Mouse (Mus musculus): ENCODE results near the gene Ctns. TPM values are rescaled to one million over a fixed set of nuclear protein-coding genes. Genes with fewer than 3 reads are reported as not detected.
A peak's percentile ranks its signal among the peaks of the same experiment; 100 is the strongest.

Ctns gene
- polyA plus RNA-seq, 1 experiment from 2014 or later, result 19.0 TPM

- Histone ChIP-seq H3K36me3 (replicated peaks) (no peaks in the 10 kb centered on the region), H3K27ac (no peak overlapping the region), H3K4me2 (no peak overlapping the region), H3K27me3 (no peaks in the 10 kb centered on the region; the same call in 1 of the 2 replicates), H3K4me3 (replicated peaks) (no peak overlapping the region), H3K4me1 (no peaks in the 10 kb centered on the region), H3K9ac (no peak overlapping the region), H3K9me3 (no peaks in the 10 kb centered on the region)
- WGBS, result 80% methylated on average over 1 of the region's 1 CpGs
- no peak for ATAC-seq (ENCODE audit: low FRiP score)
These were observed 21.8 kb upstream of the Ctns start for GRCm38 (mm10) chr11:73220651-73221050.

- no peak overlapping the region for H3K27ac ChIP-seq
- H3K9me3 ChIP-seq, result no peaks in the 10 kb centered on the region
- no peak for ATAC-seq (ENCODE audit: low FRiP score)
- H3K4me3 ChIP-seq (replicated peaks), result no peak overlapping the region
- no peaks in the 10 kb centered on the region for H3K36me3 ChIP-seq (replicated peaks)
- no peak overlapping the region for H3K4me2 ChIP-seq
- H3K9ac ChIP-seq, result no peak overlapping the region
- H3K4me1 ChIP-seq, result no peaks in the 10 kb centered on the region
- peaks cover 6% of the 10 kb centered on the region; the same call in 1 of the 2 replicates for H3K27me3 ChIP-seq
- WGBS, result 68% methylated on average over 2 of the region's 2 CpGs
These were observed 20.8 kb upstream of the Ctns start for GRCm38 (mm10) chr11:73219671-73220070.

GRCm38 (mm10) chr11:73213956-73214355 is 15.1 kb upstream of the Ctns start:
- H3K27me3 ChIP-seq, result 0 out of 2 replicates have a peak, but pooled peaks cover 6% of the 10 kb centered on the region
- 85% methylated on average over 3 of the region's 3 CpGs for WGBS
- no peak overlapping the region for H3K9ac ChIP-seq
- H3K9me3 ChIP-seq, result no peaks in the 10 kb centered on the region
- no peak for ATAC-seq (ENCODE audit: low FRiP score)
- no peak overlapping the region for H3K4me2 ChIP-seq
- no peaks in the 10 kb centered on the region for H3K4me1 ChIP-seq
- no peak overlapping the region for H3K4me3 ChIP-seq (replicated peaks)
- no peaks in the 10 kb centered on the region for H3K36me3 ChIP-seq (replicated peaks)
- no peak overlapping the region for H3K27ac ChIP-seq

DNA sequence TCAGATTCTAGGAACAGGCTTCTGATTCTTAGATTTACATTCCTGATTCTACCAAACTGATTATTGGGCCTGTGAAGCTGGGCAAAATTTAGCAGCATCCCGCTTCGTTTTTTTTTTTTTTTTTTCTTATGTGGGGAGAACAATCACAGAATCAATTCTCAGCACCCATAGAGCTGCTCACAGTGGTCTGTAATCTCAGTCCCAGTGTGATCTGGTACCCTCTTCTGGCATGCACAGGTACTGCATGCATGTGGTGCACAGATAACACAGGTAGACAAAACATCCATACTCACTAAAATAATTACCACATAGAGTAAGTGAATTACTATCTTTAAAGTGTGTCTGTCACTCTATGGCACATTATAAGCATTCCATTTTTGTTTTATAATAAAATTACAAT is 8.8 kb upstream of the Ctns start:
- Histone ChIP-seq H3K9me3 (no peaks in the 10 kb centered on the region), H3K9ac (no peak overlapping the region), H3K4me3 (replicated peaks) (no peak overlapping the region), H3K4me1 (no peaks in the 10 kb centered on the region), H3K27me3 (0 out of 2 replicates have a peak, but pooled peaks cover under 1% of the 10 kb centered on the region), H3K27ac (no peak overlapping the region), H3K36me3 (replicated peaks) (no peaks in the 10 kb centered on the region), H3K4me2 (no peak overlapping the region)
- no peak for ATAC-seq (ENCODE audit: low FRiP score)
- WGBS, result 93% methylated on average over 2 of the region's 2 CpGs

DNA sequence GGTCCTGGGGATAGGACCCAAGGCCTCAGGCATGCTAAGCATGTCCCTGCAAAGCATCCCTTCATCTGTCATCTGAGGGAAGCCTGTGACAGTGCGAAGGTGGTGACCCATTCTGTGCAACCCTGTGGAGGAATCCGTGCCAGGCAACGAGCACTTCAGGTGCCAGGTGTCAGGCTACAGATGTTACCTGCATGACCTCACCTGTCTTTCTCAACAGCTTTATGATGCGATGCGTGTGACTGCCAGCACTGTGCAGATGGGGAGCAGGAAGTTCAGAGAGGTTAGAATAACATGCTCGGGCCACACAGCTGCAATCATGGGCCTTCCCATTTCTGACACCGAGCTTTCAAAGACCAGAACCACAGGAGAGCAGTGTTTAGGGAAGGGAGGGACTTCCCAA is 6.4 kb upstream of the Ctns start:
- Histone ChIP-seq H3K4me2 (no peak overlapping the region), H3K4me1 (no peaks in the 10 kb centered on the region), H3K4me3 (replicated peaks) (no peak overlapping the region), H3K36me3 (replicated peaks) (no peaks in the 10 kb centered on the region), H3K27ac (no peak overlapping the region), H3K27me3 (peaks cover 10% of the 10 kb centered on the region; the same call in 1 of the 2 replicates), H3K9ac (no peak overlapping the region), H3K9me3 (no peaks in the 10 kb centered on the region)
- no peak for ATAC-seq (ENCODE audit: low FRiP score)
- WGBS, result 76% methylated on average over 7 of the region's 7 CpGs

DNA sequence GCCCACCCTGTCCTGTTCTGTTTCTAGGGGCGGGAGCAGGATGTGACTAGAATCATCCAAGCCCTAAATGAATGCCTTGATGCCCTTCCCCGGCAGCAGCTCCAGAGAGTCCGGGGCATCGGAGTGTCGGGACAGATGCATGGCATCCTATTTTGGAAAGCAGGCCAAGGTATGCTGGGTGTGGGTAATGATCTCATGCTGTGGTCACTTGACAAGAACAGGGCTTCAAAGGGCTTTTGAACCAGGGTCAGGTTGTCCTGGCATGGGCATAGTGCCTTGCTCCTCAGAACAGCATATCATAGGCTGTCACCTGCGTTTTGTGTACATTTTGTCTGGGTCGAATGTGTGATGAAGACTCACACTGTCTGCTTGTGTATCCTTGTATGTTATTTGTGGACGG is 5.1 kb upstream of the Ctns start:
- Histone ChIP-seq H3K4me2 (no peak overlapping the region), H3K36me3 (replicated peaks) (no peaks in the 10 kb centered on the region), H3K27ac (no peak overlapping the region), H3K9me3 (no peaks in the 10 kb centered on the region), H3K4me3 (replicated peaks) (no peak overlapping the region), H3K27me3 (peaks cover 10% of the 10 kb centered on the region; the same call in 1 of the 2 replicates), H3K9ac (no peak overlapping the region), H3K4me1 (peaks cover 5% of the 10 kb centered on the region)
- WGBS, result 87% methylated on average over 8 of the region's 8 CpGs
- no peak for ATAC-seq (ENCODE audit: low FRiP score)

DNA sequence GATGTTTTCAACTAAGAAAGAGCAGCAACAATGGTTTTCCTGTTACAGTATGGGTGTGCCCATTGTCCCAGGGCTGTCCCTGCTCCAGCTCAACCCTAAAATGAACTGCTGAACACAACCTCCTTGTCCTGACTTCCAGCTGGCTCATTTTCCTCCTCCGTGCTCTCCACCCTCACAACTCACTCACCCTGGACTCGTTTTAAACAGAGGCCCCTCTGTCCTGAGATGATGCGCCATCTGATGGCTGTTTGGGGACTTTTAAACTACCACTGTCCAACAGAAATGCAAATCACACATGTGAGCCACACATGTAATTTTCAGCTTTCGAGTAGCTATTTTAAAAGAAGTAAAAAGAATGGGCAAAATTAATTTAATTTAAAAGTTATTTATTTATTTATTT is 2.8 kb upstream of the Ctns start:
- 34% methylated on average over 4 of the region's 4 CpGs for WGBS
- H3K27ac ChIP-seq, result no peak overlapping the region
- no peak for ATAC-seq (ENCODE audit: low FRiP score)

GRCm38 (mm10) chr11:73201021-73201420 is 2.2 kb upstream of the Ctns start:
- WGBS, result 75% methylated on average over 2 of the region's 2 CpGs
- H3K27me3 ChIP-seq, result peaks cover 10% of the 10 kb centered on the region; the same call in 1 of the 2 replicates
- no peak overlapping the region for H3K9ac ChIP-seq
- no peaks in the 10 kb centered on the region for H3K9me3 ChIP-seq
- no peaks in the 10 kb centered on the region for H3K36me3 ChIP-seq (replicated peaks)
- peaks cover 16% of the 10 kb centered on the region for H3K4me1 ChIP-seq
- H3K4me3 ChIP-seq (replicated peaks), result no peak overlapping the region
- no peak overlapping the region for H3K27ac ChIP-seq
- no peak for ATAC-seq (ENCODE audit: low FRiP score)
- H3K4me2 ChIP-seq, result no peak overlapping the region

More for the DNA sequence above, 2.8 kb upstream of the Ctns start:
- H3K4me2 ChIP-seq, result no peak overlapping the region
- peaks cover 16% of the 10 kb centered on the region for H3K4me1 ChIP-seq
- H3K36me3 ChIP-seq (replicated peaks), result no peaks in the 10 kb centered on the region
- H3K9me3 ChIP-seq, result no peaks in the 10 kb centered on the region
- H3K4me3 ChIP-seq (replicated peaks), result no peak overlapping the region
- H3K9ac ChIP-seq, result no peak overlapping the region
- peaks cover 10% of the 10 kb centered on the region; the same call in 1 of the 2 replicates for H3K27me3 ChIP-seq

GRCm38 (mm10) chr11:73199879-73200278 is 1.0 kb upstream of the Ctns start:
- Histone ChIP-seq H3K9ac (peak overlapping the region; percentile 78), H3K27me3 (peaks cover 10% of the 10 kb centered on the region; the same call in 1 of the 2 replicates), H3K4me2 (peak overlapping the region; percentile 95), H3K4me3 (replicated peaks) (peak overlapping the region; percentile 61), H3K27ac (no peak overlapping the region), H3K9me3 (no peaks in the 10 kb centered on the region), H3K4me1 (peaks cover 16% of the 10 kb centered on the region), H3K36me3 (replicated peaks) (no peaks in the 10 kb centered on the region)
- 5% methylated on average over 12 of the region's 12 CpGs for WGBS
- ATAC-seq (ENCODE audit: low FRiP score), result no peak

GRCm38 (mm10) chr11:73199230-73199712 is 429 bp upstream of the Ctns start, which contains the start of gene Shpk:
TSS of gene Shpk (plus strand) at chr11:73199460.
- H3K27ac ChIP-seq, result 0 out of 2 replicates have a peak within 1 kb of the TSS, but pooled peaks have one; percentile 19
- H3K9me3 ChIP-seq, result no peaks in the 10 kb centered on the region
- H3K4me2 ChIP-seq, result peak within 1 kb of the TSS; percentile 95
- peak within 1 kb of the TSS; percentile 78 for H3K9ac ChIP-seq
- ATAC-seq (ENCODE audit: low FRiP score), result peak; percentile 98
- under 1% methylated on average over 31 of the region's 32 CpGs for WGBS
- H3K27me3 ChIP-seq, result peaks cover 10% of the 10 kb centered on the region; the same call in 1 of the 2 replicates
- H3K4me1 ChIP-seq, result peaks cover 16% of the 10 kb centered on the region
- no peaks in the 10 kb centered on the region for H3K36me3 ChIP-seq (replicated peaks)
- peak within 1 kb of the TSS; percentile 61 for H3K4me3 ChIP-seq (replicated peaks)

- no peaks in the 10 kb centered on the region for H3K9me3 ChIP-seq
- H3K27ac ChIP-seq, result no peak overlapping the region
- H3K4me2 ChIP-seq, result peak overlapping the region; percentile 95
- H3K36me3 ChIP-seq (replicated peaks), result no peaks in the 10 kb centered on the region
- ATAC-seq (ENCODE audit: low FRiP score), result no peak
- H3K4me3 ChIP-seq (replicated peaks), result peak overlapping the region; percentile 61
- WGBS, result 7% methylated on average over 1 of the region's 1 CpGs
- peaks cover 16% of the 10 kb centered on the region for H3K4me1 ChIP-seq
- H3K27me3 ChIP-seq, result peaks cover 10% of the 10 kb centered on the region; the same call in 1 of the 2 replicates
- H3K9ac ChIP-seq, result peak overlapping the region; percentile 78; the same call in 1 of the 2 replicates
These were observed 652 bp downstream of the Ctns start for GRCm38 (mm10) chr11:73198190-73198589.

DNA sequence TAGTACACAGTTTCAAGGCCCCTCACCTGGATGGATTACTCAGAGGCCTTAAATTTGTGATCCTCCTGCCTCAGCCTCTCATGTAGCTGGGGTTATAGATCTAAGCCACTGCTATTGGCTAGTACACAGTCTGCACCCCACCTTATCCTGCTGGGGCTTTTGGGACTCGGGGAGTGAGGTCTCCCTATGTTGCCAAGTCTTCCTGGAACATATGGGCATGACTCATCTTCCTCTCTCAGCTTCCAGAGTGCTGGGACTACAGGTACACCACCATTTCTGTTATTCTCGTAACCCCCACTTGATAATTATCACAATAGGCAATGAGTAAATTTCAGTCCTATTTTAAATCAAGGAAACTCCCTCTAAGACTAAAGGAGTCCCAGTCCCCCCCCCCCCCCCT is 4.4 kb downstream of the Ctns start:
- WGBS, result 83% methylated on average over 2 of the region's 2 CpGs
- ATAC-seq (ENCODE audit: low FRiP score), result no peak
- H3K36me3 ChIP-seq (replicated peaks), result peaks cover 26% of the 10 kb centered on the region

DNA sequence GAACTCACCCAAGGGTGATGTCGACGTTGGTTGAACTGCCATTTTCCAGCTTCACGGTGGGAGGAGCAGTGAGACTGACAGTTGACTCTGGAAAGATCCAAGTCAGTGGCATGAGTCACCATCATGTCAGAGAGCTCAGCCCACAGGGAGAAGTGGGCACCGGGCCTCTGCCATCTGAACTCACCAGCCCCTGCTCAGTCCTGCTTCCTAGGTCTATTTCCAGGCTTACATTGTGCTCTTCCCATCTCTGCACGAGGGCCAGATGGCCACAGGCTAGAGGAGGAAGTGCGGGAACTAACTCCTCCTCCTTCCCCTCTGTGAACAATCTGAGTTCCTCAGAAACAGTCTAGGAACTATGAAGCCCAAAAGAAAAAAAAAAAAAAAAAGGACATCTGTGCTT is 5.8 kb downstream of the Ctns start:
- no peak for ATAC-seq (ENCODE audit: low FRiP score)
- no peaks in the 10 kb centered on the region for H3K27me3 ChIP-seq
- H3K4me3 ChIP-seq (replicated peaks), result no peak overlapping the region
- peaks cover 37% of the 10 kb centered on the region for H3K36me3 ChIP-seq (replicated peaks)
- H3K9ac ChIP-seq, result no peak overlapping the region
- 81% methylated on average over 6 of the region's 6 CpGs for WGBS
- no peak overlapping the region for H3K27ac ChIP-seq
- H3K9me3 ChIP-seq, result no peaks in the 10 kb centered on the region
- peaks cover 8% of the 10 kb centered on the region for H3K4me1 ChIP-seq
- no peak overlapping the region for H3K4me2 ChIP-seq

More for the DNA sequence above, 4.4 kb downstream of the Ctns start:
- peaks cover 11% of the 10 kb centered on the region for H3K4me1 ChIP-seq
- no peak overlapping the region for H3K27ac ChIP-seq
- no peak overlapping the region for H3K4me3 ChIP-seq (replicated peaks)
- no peaks in the 10 kb centered on the region for H3K27me3 ChIP-seq
- H3K9ac ChIP-seq, result no peak overlapping the region
- H3K9me3 ChIP-seq, result no peaks in the 10 kb centered on the region
- no peak overlapping the region for H3K4me2 ChIP-seq

Measured in forebrain, embryonic 12.5 days (tissue).